Mouse (Mus musculus): ENCODE measurements around the gene Il31ra. TPM values are rescaled to one million over a fixed set of nuclear protein-coding genes. Genes with fewer than 3 reads are reported as not detected.

Gene Il31ra
- polyA plus RNA-seq (2012; rRNA removed): 0.15 and 0.29 TPM in 2 replicates

DNA sequence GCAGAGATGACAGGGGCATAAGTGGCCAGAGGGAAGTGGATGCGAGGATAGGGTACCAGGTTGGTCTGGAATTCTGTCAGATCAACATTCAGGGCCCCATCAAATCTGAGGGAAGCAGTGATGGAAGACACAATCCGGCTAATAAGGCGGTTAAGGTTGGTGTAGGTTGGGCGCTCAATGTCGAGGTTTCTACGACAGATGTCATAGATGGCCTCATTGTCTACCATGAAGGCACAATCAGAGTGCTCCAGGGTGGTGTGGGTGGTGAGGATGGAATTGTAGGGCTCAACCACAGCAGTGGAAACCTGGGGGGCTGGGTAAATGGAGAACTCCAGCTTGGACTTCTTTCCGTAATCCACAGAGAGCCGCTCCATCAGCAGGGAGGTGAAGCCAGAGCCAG, at the start of gene Il31ra:
TSS of gene Il31ra (minus strand) at position 101 of the 400 bp plus-strand sequence.

Other genes starting within 250 kb of the Il31ra start
- 13.5 and 20.0 TPM in 2 replicates for gene Il6st, start 130.3 kb downstream of the Il31ra start, polyA plus RNA-seq (2012; rRNA removed)
- gene Ddx4, start 58.1 kb upstream of the Il31ra start, polyA plus RNA-seq (2012; rRNA removed): 1.4 and 1.5 TPM in 2 replicates
- gene Slc38a9, start 66.4 kb upstream of the Il31ra start, polyA plus RNA-seq (2012; rRNA removed): 20.9 and 25.4 TPM in 2 replicates
- gene Plpp1, start 206.4 kb upstream of the Il31ra start, polyA plus RNA-seq (2012; rRNA removed): 28.9 and 35.1 TPM in 2 replicates

Measured in central nervous system, embryonic 14 days (tissue).